In genomic region chr16:49503897-49504413, GRCm38 (mm10) we compare ENCODE assay signal across 9 mouse cellular contexts.
DNase-seq lines count a peak whose midpoint lies in the region; TF ChIP-seq lines count a peak whose summit lies in the region.
"Had no signal": no experiment of that assay in that cellular context is flagged by ENCODE, and none has a peak within 500 bp of the region (broad histone marks: within the 10 kb centered on the region; RNA-seq: fewer than 3 reads in every experiment).

No protein-coding gene starts in this region.

- 0 out of 2 replicates have a peak, but pooled peaks have one; percentile 19 for TF ChIP-seq POLR2A in cortical plate, adult 2 months (IDR thresholded peaks at IDR 0.05; ENCODE audit: extremely low read depth, insufficient read depth, low read length)
- TF ChIP-seq POLR2A in olfactory bulb, adult 2 months (IDR thresholded peaks at IDR 0.05; ENCODE audit: insufficient read depth, low read depth, low read length) = no peak

- TF ChIP-seq CTCF in gastrocnemius, adult 2 months (IDR thresholded peaks at IDR 0.05) = no peak
- no peak for TF ChIP-seq CTCF in cortical plate, adult 2 months (IDR thresholded peaks at IDR 0.05; ENCODE audit: extremely low read depth, insufficient read depth, low read length)
- no peak for TF ChIP-seq CTCF in olfactory bulb, adult 2 months (IDR thresholded peaks at IDR 0.05; ENCODE audit: insufficient read depth, low read depth, low read length)

- intact Hi-C loops in gastrocnemius, adult 2 months (cut with DNase I) = loop anchor here (5.0 to 10.0 kb wide), 3 partner anchors 191 to 1241 kb away; partner anchors contain the start of gene Ift57

- H3K4me1 ChIP-seq in cortical plate, adult 2 months (ENCODE audit: control insufficient read depth, insufficient read depth, low read length) = peaks cover 4% of the 10 kb centered on the region; the same call in 1 of the 2 replicates
- peaks cover 5% of the 10 kb centered on the region; the same call in 1 of the 2 replicates for H3K4me1 ChIP-seq in olfactory bulb, adult 2 months (ENCODE audit: control insufficient read depth, insufficient read depth, low read length)
- H3K4me1 ChIP-seq: neural tube, embryonic 13.5 days had no signal

- no peak for DNase-seq in gastrocnemius, adult 2 months
- DNase-seq in gastrocnemius, adult 8-10 months (ENCODE audit: low spot score in 2 of 2) = no peak
- DNase-seq in CD8-positive naive resting alpha-beta T cell, adult 2 months (ENCODE audit: low read depth in 2 of 2, low spot score in 2 of 2) = peak; percentile 11 to 33
- DNase-seq in kidney, postnatal 25 days = peak; percentile 10 to 43
- DNase-seq in neural tube, embryonic 10.5 days (ENCODE audit: extremely low spot score, low spot score) = no peak
- no peak for DNase-seq in gastrocnemius, adult 18-20 months (ENCODE audit: low spot score)

- H3K4me3 ChIP-seq in gastrocnemius, adult 2 months = peak overlapping the region; percentile 60
- peak overlapping the region; percentile 30 for H3K4me3 ChIP-seq in cortical plate, adult 2 months (ENCODE audit: insufficient read depth, low read length)
- peak overlapping the region; percentile 5; the same call in 1 of the 2 replicates for H3K4me3 ChIP-seq in olfactory bulb, adult 2 months (ENCODE audit: insufficient read depth, low read depth, low read length)
- H3K4me3 ChIP-seq: neural tube, embryonic 13.5 days had no signal

- H3K27ac ChIP-seq in gastrocnemius, adult 2 months = peak overlapping the region; percentile 41
- H3K27ac ChIP-seq in cortical plate, adult 2 months (ENCODE audit: insufficient read depth, low read length) = peak overlapping the region; percentile 36
- peak overlapping the region; percentile 28 for H3K27ac ChIP-seq in olfactory bulb, adult 2 months (ENCODE audit: insufficient read depth, low read depth, low read length)
- H3K27ac ChIP-seq: neural tube, embryonic 13.5 days had no signal

- 34% methylated on average over 14 of the region's 14 CpGs for WGBS in olfactory bulb, adult 2 months

Comparison
In these comparisons a context has a peak if more than half of its experiments do, and no peak if none do; other contexts are left out.
1. DNase-seq: peak in CD8-positive naive resting alpha-beta T cell, adult 2 months (2 of 2) and kidney, postnatal 25 days (2 of 2); none in gastrocnemius, adult 2 months (single experiment), gastrocnemius, adult 8-10 months (0 of 2), neural tube, embryonic 10.5 days (single experiment) and gastrocnemius, adult 18-20 months (single experiment).
2. H3K4me3 ChIP-seq: peak in every context shown above with its lines; median percentile 60 in gastrocnemius, adult 2 months; 30 in cortical plate, adult 2 months; 5 in olfactory bulb, adult 2 months.
3. Peak in every context shown above with its lines, with median percentiles within 50 percentile points of each other: H3K27ac ChIP-seq.